Mouse (Mus musculus): ENCODE results near the gene Slc2a12.

DNA sequence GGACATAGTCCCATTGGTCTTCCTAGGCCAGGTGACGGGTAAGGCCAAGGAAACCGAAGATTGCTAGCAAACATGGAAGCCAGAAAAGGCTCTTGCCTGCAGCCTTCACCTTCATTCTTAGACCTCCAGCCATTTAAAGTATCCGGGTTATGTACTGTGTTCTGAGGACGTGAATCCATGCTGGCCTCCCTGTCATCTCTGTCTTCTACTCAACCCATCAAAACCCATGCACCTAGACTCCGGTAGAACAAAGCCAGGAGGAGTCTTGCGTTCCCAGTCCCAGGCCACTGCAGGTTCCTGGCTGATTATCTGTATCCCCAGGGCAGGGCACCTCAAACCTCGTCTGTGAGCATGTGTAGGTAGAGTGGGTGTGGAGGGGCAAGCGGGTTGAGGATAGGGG, 30.3 kb upstream of the Slc2a12 start:
- TF ChIP-seq CTCF (IDR thresholded peaks at IDR 0.05; ENCODE audit: low read depth) (no peak), EP300 (IDR thresholded peaks at IDR 0.05; ENCODE audit: low read depth) (no peak)

Data from liver, embryonic 14.5 days (tissue).